Mouse (Mus musculus) kidney, postnatal 14 days (tissue): Measurements from ENCODE around the gene Ltbp4.

Source experiments
- DNase-seq: peaks from one replicate; pipeline ENCODE4 v3.0.0; 2022; ENCODE audit warnings: mixed read lengths

The Ltbp4 gene

DNA sequence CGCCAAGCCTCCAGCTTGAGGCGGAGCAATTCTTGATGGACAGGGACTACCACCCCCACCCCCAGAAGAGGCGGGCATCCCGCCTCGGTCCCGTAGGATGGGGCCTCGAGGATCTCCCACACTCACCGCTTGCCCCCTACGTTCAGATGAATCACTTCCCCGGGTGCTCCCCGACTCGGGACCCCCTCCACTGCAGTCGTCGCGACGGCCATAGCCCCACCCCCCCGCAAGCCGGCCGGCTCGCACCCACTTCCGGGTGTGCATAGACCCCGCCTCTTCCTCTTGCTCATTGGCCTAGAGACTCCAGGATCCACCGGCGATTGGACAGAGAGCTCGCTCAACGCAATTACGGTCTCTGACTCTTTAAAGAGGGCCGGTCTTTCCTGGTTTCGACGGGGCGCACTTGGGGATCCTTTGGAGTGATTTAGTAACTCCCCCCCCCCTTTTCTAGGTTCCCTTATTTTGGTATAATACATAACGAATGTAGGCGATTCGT lies 18.3 kb upstream of the Ltbp4 start, which contains the start of gene Shkbp1:
Gene Shkbp1 (minus strand): TSS at position 275 of the 496 bp plus-strand sequence.
- peak; percentile 94 for DNase-seq

GRCm38 (mm10) chr7:27355261-27355660 lies 17.8 kb upstream of the Ltbp4 start:
- no peak for DNase-seq

- no peak for DNase-seq
Observed at GRCm38 (mm10) chr7:27354783-27355182, 17.3 kb upstream of the Ltbp4 start.

- DNase-seq: peak; percentile 70
Observed at GRCm38 (mm10) chr7:27354144-27354543, 16.7 kb upstream of the Ltbp4 start.

- no peak for DNase-seq
Observed at GRCm38 (mm10) chr7:27345444-27345843, 8.0 kb upstream of the Ltbp4 start.

GRCm38 (mm10) chr7:27342595-27342994 lies 5.1 kb upstream of the Ltbp4 start:
- no peak for DNase-seq

- DNase-seq: no peak
Observed at GRCm38 (mm10) chr7:27339519-27339918, 2.0 kb upstream of the Ltbp4 start.

DNA sequence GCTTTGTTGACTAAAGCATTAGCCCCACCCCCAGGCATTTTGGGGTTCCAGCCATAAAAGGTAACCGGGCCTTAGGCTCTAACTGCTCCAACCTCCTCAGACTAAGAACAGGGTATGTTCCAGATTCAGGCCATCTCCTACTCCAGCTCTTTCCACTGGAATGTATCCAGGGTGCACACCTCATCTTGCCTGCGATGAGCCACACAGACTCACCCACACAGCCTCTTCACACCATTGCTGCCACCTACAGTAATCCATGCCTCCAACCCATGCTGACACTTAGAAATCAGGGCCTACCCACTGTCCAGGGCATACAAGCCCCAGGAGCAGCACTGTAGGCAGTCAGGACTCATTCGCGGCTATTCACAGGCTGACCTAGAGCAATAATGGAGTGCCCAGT lies 1.6 kb upstream of the Ltbp4 start:
- no peak for DNase-seq

GRCm38 (mm10) chr7:27335928-27336823 lies 1.3 kb downstream of the Ltbp4 start:
- DNase-seq: peak; percentile 92

DNA sequence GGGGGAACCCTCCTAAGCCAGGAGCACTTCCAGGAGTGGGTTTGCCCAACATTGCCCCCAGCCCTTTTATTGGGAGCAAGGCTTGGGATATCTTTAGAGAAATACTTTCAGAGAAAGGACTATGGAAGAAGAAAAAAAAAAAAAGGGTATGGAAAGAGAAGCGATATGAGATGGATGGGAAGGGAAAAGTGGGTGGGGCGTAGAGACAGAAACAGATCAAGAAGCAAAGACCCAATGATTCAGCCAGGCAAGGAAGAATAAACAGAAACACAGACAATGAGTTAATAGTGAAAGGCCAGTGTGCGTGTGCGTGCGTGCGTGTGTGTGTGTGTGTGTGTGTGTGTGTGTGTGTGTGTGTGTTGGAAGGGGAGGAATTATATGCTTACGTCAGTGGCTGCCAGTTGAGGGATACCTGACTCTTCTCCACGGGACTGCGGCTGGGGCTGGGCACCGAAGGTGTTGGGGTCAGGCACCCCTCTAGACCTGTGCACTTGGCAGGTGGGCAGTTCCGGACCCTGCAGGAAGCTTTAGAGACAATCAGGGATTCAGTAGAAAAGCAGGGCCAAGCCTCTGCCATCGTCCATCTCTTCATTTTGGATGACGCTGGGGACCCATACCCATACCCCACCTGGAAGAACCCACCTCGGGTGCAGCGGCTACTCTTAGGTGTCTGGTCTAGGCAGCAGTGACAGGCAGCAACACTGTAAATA lies 2.3 kb downstream of the Ltbp4 start:
- DNase-seq: no peak

GRCm38 (mm10) chr7:27334405-27334911 lies 3.0 kb downstream of the Ltbp4 start:
- peak; percentile 65 for DNase-seq

DNA sequence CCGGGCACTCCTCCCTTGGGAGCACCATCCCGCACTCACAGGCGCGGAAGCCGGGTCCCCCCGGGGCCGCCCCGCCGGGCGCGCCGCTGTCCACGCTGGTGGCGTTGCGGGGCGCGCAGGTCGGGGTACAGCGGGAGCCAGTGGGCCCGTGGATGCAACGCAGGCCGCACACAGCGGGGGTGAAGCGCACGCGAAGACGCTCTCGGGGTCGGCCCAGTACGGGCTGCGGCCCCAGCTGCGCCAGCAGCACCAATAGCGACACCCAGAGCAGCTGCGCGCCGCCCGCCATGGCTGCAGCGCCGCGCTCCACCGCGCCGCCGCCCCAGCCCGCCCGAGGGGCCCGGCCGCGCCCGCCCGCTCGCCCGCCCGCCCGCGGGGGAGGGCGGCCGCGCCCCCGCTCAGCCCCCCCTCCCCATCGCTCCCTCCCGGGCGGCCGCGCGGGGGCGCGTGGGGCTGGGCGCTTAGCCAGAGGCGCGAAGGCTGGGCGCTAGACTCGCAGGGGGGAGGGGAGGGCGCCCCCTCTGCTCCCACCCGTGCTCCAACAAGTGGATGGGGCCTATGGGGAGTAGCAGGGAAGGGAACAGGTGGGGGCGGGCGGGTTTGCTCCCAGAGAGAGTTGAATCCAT lies 4.1 kb downstream of the Ltbp4 start:
- peak; percentile 47 for DNase-seq

GRCm38 (mm10) chr7:27332353-27333199 lies 4.9 kb downstream of the Ltbp4 start:
- peak; percentile 91 for DNase-seq

DNA sequence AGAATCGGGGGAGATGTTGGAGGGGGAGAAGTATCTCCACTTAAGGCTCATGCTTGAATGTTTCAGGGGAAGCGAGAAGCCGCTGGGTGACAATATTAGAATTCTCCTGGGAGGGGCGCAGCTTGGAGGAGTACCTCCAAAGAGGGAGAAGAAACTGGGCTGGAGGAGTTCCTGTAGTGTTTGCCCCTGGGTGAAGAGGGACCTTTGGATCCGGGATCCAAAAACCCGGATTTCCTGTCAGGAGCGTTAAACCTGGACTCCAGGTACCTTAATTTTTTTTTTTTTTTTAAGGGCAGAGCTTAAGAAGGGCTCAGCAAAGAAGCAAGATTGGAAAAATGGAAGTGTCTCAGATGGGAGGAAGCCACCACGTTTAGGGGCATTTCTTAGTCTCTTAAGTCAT lies 5.6 kb downstream of the Ltbp4 start:
- DNase-seq: no peak

GRCm38 (mm10) chr7:27331541-27331851 lies 6.0 kb downstream of the Ltbp4 start:
- peak; percentile 58 for DNase-seq

DNA sequence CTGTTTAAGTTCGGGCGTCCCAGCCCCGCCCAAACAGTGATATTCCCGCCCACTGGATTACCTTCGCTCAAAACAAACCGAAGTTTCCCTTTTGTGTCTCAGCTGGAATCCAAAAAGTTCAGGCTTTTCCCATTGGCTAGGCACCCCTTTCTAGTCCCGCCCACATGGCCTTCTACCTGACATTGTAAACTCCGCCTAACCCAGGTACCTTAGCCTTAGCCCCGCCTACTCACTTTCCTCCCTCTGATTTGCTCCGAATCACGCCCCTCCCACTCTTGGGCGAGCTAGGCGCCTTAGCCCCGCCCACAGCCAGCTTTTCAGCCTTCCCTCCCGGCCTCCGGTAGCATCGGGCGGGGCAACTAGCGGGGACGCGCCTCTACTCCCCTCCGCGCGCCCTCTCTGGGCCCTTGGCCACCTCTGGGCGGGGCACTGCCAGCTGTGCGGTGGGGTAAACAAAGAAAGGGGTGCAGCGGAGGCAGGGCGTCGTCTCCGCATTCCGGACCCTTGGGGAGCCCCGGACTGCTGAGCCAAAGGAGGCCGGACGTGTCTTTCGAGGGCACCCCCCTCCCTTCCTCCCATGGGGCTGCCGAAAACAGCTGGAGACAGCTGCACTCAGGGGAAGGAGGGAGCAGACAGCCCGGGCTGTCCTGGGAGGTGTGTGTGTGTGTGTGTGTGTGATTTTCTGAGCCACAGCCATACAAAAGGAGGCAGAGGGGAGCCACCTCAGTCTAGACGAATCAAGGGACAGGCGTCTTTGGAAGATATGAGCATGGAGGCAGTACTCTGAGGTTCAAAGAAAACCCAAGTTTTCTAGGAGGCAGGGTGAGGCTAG lies 6.6 kb downstream of the Ltbp4 start:
- DNase-seq: peak; percentile 98

- DNase-seq: no peak
Observed at GRCm38 (mm10) chr7:27329981-27330380, 7.5 kb downstream of the Ltbp4 start.

DNA sequence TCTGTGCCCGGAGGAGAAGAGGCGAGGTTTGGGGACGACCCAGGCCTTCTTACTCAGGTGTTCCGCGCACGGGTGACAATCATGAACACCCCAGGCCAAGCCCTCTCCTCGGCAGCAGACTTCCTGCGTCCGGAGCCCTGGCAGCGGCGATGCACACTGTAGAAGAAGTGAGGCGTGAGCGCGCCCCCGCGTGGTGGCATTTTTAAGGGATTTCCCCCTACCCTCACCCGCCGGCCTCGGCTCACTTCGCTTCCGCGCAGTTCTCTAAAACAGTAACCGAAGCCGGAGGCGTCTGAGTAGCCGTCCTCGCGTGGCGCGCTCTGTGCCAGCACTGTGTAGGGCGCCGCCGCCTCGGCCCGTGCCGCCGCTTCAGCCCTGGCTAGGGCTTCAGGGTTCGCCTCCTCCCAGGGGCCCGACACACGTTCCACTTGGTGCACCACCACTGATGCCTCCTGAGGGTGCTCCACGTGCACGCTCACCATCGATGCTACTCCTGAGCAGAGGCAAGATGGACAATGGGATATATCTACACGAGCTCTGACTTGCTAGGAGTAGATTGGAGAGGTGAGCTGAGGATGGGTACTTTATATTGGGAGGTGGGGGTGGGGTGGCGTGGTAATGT lies 8.1 kb downstream of the Ltbp4 start:
- DNase-seq: peak; percentile 91

- DNase-seq: peak; percentile 55
Observed at GRCm38 (mm10) chr7:27328648-27329047, 8.8 kb downstream of the Ltbp4 start.

DNA sequence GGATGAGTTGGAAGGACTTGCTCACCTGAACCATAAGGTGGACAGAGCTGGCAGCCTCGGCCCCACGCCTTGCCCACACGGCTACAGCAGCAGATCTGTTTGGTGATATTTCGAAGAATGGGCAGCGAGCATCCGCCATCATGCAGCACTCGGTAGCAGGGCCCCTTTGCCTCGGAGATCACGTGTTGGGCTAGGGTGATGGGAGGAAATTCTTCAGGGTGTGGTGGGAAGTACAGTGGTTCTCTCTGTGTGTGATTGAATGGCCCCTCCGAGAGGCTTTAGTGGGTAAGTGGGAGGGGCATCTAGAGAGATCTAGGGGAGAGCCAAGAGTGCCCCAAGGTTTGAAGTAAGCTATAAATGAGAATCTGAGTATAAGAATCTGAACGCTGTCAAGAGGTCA lies 9.3 kb downstream of the Ltbp4 start:
- DNase-seq: no peak

DNA sequence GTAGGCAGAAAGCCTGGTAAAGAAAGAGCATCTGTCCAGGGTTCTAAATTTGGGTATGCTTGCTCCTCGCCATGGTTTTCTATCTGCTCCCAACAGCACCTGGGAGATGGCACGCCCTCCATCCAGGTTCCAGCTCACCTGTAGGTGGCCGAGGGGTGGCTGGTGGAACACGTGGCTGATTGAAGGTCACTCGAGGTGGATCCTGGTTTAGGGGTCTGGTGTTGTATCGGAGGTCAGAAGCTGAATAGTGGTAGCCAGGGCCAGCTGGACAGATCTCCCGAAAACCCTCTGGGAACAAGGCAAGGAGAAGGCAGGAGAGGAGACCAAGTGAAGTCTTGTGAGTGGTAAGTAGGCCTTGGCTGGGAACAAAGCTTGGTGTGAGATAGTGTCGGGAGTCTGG lies 10.0 kb downstream of the Ltbp4 start:
- no peak for DNase-seq
